Mouse (Mus musculus) G1E-ER4 (cell line): ENCODE results near the gene Stat3. TPM values are rescaled to one million over a fixed set of nuclear protein-coding genes. Genes with fewer than 3 reads are reported as not detected.

Source experiments
- GATA1 ChIP-seq: IDR thresholded peaks from one replicate; pipeline ENCODE4 v1.8.0; 2012; ENCODE audit warnings: low read length, inconsistent platforms
- polyA plus RNA-seq: library from polyadenylated mRNA; stranded (reverse); fragments of >175 nt; gene quantifications from 2 replicates; pipeline ENCODE4 v1.2.3, GENCODE M21; 2012

Stat3 gene
- polyA plus RNA-seq: 10.6 and 22.4 TPM in 2 replicates

DNA sequence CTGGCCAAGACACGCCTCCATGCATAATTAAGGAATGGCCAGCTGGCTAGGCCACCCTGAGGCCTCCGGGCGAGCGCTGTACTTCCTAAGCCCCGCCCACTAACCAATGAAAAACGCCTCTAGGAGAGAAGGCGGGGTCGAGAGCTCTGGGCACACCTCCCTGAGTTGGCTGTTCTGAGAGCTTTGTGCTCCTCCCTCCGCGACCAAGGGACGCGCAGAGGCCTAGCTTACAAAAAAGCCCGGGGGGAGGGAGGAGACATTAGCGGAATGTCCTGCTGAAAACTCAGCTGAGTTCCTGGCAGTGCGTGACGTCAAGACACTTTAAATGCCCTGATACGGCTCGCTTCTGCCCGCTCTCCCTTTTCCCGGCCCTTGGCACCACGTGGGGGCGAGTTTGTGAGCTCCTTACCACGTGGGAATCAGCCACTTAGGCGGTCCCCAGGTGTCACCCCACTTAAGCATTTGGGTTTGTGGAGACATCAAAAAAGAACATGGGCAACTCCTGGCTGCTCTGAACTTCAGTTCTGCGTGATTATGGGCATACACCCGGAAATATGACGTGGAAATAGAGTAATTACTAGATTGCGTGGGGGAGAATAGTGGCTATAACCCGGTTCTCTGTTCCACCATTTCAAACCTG lies at the start of gene Stat3:
Stat3 (minus strand) TSS at position 29 of the 640 bp plus-strand sequence.
- no peak for TF ChIP-seq GATA1

DNA sequence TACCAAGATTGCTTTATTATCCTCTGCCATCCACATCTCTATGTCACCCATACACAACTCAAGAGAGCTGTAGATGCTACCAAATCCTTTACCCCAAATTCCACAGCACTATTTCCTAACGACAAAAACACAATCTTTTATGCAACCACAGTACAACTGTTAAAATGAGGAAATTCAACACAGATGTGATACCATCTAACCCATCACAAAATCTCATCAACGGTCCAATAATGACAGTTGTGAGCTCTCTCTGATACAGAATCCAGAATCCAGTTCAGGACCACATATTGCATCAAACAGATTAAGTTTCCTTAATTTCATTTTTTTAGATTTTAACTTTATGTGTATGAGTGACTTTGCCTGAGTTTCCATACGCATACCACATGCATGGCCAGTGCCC lies 49.3 kb upstream of the Stat3 start:
- no peak for TF ChIP-seq GATA1

DNA sequence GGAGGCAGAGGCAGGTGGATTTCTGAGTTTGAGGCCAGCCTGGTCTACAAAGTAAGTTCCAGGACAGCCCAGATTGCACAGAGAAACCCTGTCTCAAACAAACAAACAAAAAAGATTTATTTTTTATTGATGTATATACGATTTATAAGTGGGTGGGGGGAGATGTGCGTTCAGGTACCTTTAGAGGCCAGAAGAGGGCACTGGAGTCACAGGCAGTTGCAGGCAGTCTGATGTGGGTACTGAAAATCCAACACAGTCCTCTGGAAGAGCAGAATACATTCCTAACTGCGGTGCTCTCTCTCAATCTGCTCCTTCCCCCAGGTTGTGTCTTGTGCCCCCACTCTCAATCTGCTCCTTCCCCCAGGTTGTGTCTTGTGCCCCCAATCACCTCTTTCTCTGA lies 46.3 kb upstream of the Stat3 start:
- TF ChIP-seq GATA1: no peak

GRCm38 (mm10) chr11:100983778-100984131 lies 44.4 kb upstream of the Stat3 start:
- TF ChIP-seq GATA1: no peak

GRCm38 (mm10) chr11:100983125-100983777 lies 43.9 kb upstream of the Stat3 start:
- no peak for TF ChIP-seq GATA1

DNA sequence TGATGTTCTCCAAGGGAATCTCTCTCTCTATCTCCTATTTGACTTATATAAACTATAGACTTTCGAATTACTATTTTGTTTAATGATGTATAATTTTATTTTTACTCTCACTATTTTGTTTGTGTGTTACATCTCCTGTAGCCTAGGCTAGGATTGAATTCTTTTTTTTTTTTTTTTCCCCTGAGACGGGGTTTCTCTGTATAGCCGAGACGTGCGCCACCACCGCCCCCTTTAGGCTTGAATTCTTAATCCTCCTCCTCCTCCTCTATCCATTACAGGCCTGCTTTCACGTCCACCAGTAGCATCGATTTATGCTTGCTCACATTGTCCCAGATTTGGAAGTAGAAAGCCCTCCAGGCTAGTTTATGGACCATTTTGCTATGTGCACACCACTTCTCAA lies 42.7 kb upstream of the Stat3 start:
- no peak for TF ChIP-seq GATA1

- no peak for TF ChIP-seq GATA1
Observed at GRCm38 (mm10) chr11:100981236-100981635, 41.9 kb upstream of the Stat3 start.

DNA sequence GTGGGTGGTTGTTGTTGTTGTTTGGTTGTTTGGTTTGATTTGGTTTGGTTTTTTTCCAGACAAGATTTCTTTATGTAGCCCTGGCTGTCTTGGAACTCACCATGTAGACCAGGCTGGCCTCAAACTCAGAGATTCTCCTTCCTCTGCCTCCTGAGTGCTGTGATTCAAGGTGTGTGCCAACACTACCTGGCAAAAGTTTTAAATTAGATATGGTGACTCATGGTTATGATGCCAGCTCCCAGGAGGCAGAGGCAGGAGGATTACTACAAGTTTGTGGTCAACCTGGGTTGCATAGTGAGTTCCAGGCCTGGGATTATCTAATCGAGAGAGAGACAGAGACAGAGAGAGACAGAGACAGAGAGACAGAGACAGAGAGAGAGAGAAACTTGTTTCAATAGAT lies 41.1 kb upstream of the Stat3 start:
- no peak for TF ChIP-seq GATA1

DNA sequence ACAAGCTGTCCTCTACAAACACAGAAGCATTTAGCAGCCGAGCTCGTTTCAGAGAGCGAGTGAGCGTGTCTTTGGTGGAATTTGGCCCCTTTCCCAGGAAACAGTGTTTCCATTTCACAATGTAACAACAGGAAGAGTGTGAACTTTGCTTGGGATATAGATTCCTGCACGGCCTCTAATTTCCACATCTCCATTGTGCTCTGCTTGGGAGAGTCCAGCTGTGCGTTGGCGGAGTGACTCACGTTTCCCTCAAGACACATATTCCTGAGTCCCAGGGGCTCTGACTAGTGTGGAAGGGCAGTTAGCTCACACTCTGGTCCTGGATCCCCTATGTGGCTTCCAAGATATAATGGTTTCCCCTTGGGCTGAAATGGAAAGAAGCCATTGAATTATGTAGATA lies 40.5 kb upstream of the Stat3 start:
- TF ChIP-seq GATA1: no peak

GRCm38 (mm10) chr11:100975241-100975640 lies 35.9 kb upstream of the Stat3 start:
- TF ChIP-seq GATA1: no peak

- TF ChIP-seq GATA1: no peak
Observed at GRCm38 (mm10) chr11:100974381-100974970, 35.1 kb upstream of the Stat3 start.

DNA sequence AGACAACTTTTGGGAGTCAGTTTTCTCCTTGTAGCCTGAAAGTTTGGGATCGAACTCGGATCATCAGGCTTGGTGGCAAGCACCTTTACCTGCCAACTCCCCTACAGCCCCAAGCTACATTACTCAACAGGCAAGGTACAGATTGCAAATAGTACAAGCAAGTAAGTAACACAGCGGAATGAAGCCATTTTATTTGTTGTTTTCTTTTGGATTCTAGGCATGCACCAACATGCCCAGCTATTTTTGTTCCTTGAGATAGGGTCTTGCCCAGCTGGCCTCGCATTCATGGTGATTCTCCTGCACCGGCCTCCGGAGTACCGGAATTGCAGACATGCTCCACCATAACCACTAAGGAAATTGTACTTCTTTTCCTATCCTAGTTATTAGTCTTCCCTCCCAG lies 33.9 kb upstream of the Stat3 start:
- TF ChIP-seq GATA1: no peak

GRCm38 (mm10) chr11:100971455-100971854 lies 32.1 kb upstream of the Stat3 start:
- no peak for TF ChIP-seq GATA1

DNA sequence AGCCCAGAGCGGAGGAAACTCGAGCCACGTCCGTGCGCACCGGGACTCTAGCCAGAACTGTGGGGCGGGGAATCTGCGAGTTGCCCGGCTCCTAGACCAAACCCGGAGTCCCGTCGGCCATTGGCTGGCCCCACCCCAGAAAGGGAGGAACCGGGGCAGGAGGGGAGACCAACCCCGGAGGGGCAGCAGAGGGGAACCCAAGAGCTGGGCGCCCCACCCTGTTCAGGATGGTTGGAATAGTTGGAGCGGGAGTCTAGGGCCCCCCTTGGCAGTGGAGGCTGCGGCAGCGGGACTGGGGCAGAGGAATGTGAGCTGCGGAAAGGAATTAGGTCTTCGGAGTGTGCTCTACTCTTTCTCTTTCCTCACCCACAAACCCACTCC lies 31.2 kb upstream of the Stat3 start, which contains the start of gene Cavin1:
Cavin1 (minus strand) TSS at position 331 of the 381 bp plus-strand sequence.
- TF ChIP-seq GATA1: no peak

GRCm38 (mm10) chr11:100969744-100970556 lies 30.6 kb upstream of the Stat3 start:
- TF ChIP-seq GATA1: no peak

GRCm38 (mm10) chr11:100969189-100969743 lies 29.9 kb upstream of the Stat3 start:
- no peak for TF ChIP-seq GATA1
